Mouse (Mus musculus) G1E-ER4 (cell line): ENCODE data around the gene Rnf216. TPM values are rescaled to one million over a fixed set of nuclear protein-coding genes. Genes with fewer than 3 reads are reported as not detected.

Experiments used
- GATA1 ChIP-seq: IDR thresholded peaks from one replicate; pipeline ENCODE4 v1.8.0; 2012; ENCODE audit warnings: low read length, inconsistent platforms
- polyA plus RNA-seq: library from polyadenylated mRNA; stranded (reverse); fragments of >175 nt; gene quantifications from 2 replicates; pipeline ENCODE4 v1.2.3, GENCODE M21; 2012

The Rnf216 gene
- 32.3 and 33.4 TPM in 2 replicates for polyA plus RNA-seq

- TF ChIP-seq GATA1: no peak
These were observed at the start of gene Rnf216 for GRCm38 (mm10) chr5:143112281-143113246. TSS of gene Rnf216 (minus strand) at chr5:143112994.

GRCm38 (mm10) chr5:143155534-143155933 is 42.7 kb upstream of the Rnf216 start:
- TF ChIP-seq GATA1: no peak

GRCm38 (mm10) chr5:143153756-143154155 is 41.0 kb upstream of the Rnf216 start:
- no peak for TF ChIP-seq GATA1

DNA sequence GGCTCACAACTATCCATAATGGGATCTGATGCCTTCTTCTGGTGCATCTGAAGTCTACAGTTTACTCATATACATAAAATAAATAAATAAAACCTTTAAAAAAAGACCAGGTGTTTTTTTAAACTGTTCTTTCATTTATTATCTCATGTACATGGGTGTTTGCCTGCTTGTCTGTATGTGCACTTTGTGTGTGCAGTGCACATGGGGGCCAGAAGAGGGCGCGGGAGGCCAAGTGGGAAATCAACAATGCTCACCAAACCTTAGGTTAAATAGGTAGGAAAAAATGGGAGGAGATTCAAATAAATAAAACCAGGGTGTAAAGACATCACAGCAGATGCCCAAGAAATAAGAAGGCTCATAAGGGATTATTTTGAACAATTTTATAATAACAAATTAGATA is 37.2 kb upstream of the Rnf216 start:
- TF ChIP-seq GATA1: no peak

- no peak for TF ChIP-seq GATA1
These were observed 36.7 kb upstream of the Rnf216 start for GRCm38 (mm10) chr5:143149536-143149935.

DNA sequence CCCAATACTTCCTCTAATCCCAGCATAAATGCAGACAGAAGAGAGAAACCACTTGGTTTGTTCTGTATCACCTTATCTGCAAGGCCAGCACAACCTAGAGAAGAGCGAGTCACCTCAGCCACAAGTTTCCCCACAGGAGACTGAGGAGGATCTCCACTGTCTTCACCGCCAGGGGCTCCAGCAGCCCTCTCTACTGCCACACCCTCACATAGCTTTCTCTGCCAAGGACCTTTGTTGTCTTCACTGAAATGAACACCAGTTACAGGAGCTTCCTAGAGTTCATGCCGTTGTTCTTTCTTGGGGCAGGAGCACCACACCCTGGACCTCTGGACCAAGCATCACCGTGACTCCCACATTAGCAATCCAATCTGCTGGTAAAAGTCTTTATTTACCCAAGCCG is 35.9 kb upstream of the Rnf216 start:
- no peak for TF ChIP-seq GATA1

DNA sequence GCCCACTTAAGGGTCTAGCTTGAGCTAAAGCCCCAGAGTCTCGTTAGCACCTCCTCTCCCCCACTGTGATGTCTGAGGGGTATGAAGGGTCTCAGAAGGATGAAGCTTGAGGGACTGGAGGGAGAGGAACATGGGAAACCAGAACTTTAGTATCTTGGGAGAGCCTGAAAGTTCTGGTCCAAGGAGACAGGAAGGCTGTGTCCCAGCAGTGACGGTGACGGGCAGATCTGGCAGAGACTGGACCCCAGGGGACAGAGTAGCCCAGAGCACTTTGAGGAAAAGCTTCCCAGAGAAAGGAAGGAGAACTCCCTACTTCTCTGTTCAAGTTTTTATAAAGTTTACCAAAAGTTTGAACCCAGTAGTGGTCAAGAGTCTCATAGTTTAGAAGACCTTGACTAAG is 34.7 kb upstream of the Rnf216 start, which contains the start of gene Olfr718-ps1:
Gene Olfr718-ps1, minus strand, starts transcription at position 101 of the 400 bp plus-strand sequence.
- TF ChIP-seq GATA1: no peak

- no peak for TF ChIP-seq GATA1
These were observed 24.8 kb upstream of the Rnf216 start for GRCm38 (mm10) chr5:143137580-143137979.

DNA sequence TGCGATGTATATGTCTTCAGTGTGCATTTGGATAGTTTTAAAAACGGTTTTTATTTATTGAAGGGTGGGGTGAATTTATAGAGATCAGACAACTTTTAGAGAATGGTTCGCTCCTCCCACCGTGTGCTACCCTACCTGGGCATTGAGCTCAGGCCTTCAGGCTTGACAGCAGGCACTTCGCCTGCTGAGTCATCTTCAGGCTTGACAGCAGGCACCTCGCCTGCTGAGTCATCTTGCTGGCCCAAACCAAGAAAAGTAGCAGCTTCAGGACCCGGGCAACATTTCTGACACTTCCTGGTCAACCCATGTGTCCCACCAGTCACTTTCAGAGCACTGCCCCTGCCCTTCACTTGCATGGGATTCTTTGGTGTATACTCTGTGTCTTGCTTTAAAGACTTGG is 22.2 kb upstream of the Rnf216 start:
- no peak for TF ChIP-seq GATA1

GRCm38 (mm10) chr5:143132935-143133514 is 20.2 kb upstream of the Rnf216 start:
- peak; percentile 85 for TF ChIP-seq GATA1

DNA sequence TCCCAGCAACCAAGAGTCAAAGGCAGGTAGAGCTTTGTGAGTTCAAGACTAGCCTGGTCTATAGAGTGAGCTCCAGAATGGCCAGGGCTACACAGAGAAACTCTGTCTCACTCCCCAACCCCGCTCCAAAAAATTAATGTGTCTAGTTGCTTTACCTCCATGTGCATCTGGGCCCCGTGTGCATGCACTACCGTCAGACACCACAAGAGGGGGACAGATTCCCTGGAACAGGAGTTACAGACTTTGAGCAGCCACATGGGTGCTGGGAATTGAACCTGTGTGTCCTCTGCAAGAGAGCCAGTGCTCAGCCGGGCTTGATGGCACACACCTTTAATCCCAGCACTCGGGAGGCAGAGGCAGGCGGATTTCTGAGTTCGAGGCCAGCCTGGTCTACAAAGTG is 17.5 kb upstream of the Rnf216 start:
- no peak for TF ChIP-seq GATA1

DNA sequence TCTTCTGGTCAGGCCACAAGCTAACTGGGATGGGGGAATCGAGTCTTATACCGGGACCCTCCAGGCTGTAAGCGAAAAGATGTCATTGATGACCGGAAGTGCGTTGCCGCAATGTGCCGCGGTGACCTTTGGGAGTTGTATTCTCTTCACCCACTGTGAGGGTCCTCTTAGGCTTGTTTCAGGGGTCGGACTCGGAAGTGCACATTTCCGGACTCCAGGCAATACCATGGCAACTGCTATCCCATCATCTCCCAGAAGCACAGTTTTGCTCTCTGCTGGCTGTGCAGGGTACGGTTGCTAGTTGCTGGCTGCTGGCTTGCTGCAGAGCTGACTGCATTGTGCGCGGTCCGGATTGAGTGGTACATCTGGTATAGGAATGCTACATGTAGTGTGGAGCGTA is 16.3 kb upstream of the Rnf216 start:
- TF ChIP-seq GATA1: no peak

GRCm38 (mm10) chr5:143127837-143128236 is 15.0 kb upstream of the Rnf216 start:
- TF ChIP-seq GATA1: no peak

GRCm38 (mm10) chr5:143126908-143127307 is 14.1 kb upstream of the Rnf216 start:
- no peak for TF ChIP-seq GATA1

DNA sequence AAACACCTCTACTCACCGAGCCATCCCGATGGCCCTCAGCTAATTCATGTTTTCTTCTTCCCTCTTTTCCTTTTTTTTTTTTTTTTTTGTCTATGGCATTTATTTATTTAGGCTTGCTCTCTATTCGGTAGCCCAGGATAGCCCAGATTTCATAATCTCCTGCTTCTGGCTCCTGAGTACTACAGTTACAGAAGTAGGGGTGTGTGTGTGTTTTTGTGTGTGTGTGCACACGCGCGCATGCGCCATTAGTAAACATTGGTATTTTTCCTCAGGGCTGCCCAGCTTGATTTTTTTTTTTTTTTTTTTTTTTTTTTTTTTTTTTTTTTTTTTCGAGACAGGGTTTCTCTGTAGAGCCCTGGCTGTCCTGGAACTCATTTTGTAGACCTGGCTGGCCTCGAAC is 13.3 kb upstream of the Rnf216 start:
- TF ChIP-seq GATA1: no peak

DNA sequence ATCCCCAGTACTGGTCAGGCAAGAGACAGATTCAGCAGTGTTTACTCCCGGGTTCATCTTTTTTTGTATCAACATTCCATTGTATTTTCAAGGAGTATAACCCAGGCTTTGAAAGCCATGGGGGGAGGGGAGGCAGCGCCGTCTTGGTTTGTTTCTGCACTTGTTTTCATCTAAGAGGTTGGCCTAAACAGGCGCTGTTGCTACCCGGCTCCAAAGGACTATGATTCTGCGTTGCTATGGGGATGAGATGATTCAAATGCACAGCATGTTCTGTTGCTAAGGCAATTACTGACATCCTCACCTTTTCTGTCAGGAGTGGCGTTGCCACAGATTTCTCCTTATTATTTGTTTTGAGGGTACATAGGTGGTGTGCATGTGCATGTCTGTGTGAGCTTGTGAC is 12.8 kb upstream of the Rnf216 start:
- TF ChIP-seq GATA1: no peak
